Mouse (Mus musculus): ENCODE data around the gene Kxd1.

GRCm38 (mm10) chr8:70469295-70469916 is 58.4 kb downstream of the Kxd1 start:
- TF ChIP-seq POLR2A (IDR thresholded peaks at IDR 0.05; ENCODE audit: borderline replicate concordance, low read depth, low read length) (no peak), CTCF (IDR thresholded peaks at IDR 0.05; ENCODE audit: low read depth, low read length) (no peak)
